Mouse (Mus musculus): ENCODE data around the gene Alox8.
A peak's percentile ranks its signal among the peaks of the same experiment; 100 is the strongest.

The Alox8 gene

DNA sequence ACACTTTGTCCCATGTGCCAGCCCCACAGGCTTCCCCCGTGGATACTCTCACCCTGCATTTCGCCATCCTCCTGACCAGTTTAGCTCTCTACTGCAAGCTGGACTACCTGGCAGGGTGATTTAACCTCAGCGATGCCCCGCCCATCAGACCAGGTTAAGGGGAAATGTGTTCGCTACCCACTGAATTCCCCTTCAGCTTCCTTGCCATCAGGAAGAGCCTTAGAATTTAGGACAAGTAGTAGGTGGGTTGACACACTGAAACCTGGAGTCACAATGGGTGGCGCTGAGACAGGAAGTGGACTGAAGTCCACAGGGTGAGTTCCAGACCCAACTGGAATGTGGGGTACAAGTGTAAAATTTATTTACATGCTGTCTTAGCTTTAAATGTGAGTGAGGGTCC is at the start of gene Alox8:
Alox8 (minus strand) TSS at position 101 of the 400 bp plus-strand sequence.
- DNase-seq (ENCODE audit: low spot score in 2 of 2), result no peak

- DNase-seq (ENCODE audit: low spot score in 2 of 2), result no peak
Measured at GRCm38 (mm10) chr11:69245643-69246042, 48.0 kb upstream of the Alox8 start.

DNA sequence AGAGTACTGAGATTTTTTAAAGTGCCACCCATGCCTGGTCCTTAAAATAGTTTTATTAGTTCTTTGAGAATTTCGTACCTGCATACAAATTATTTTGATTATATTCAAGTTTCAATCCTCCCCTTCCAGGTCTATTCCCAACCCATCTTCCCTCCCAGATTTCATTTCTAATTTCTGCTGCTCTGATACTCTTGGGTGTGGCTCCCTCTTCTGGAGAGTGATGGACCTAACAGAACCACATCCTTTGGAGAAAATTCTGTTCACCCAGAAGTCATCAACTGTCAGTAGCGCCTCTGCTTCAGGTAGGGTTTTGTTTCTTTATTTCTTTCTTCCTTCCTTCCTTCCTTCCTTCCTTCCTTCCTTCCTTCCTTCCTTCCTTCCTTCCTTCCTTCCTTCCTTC is 47.3 kb upstream of the Alox8 start:
- no peak for DNase-seq (ENCODE audit: low spot score in 2 of 2)

- DNase-seq (ENCODE audit: low spot score in 2 of 2), result no peak
Measured at GRCm38 (mm10) chr11:69236926-69237260, 39.2 kb upstream of the Alox8 start, which contains the start of gene Gucy2e. Gucy2e (minus strand) TSS chr11:69237036.

GRCm38 (mm10) chr11:69236061-69236925 is 38.6 kb upstream of the Alox8 start:
- no peak for DNase-seq (ENCODE audit: low spot score in 2 of 2)

DNA sequence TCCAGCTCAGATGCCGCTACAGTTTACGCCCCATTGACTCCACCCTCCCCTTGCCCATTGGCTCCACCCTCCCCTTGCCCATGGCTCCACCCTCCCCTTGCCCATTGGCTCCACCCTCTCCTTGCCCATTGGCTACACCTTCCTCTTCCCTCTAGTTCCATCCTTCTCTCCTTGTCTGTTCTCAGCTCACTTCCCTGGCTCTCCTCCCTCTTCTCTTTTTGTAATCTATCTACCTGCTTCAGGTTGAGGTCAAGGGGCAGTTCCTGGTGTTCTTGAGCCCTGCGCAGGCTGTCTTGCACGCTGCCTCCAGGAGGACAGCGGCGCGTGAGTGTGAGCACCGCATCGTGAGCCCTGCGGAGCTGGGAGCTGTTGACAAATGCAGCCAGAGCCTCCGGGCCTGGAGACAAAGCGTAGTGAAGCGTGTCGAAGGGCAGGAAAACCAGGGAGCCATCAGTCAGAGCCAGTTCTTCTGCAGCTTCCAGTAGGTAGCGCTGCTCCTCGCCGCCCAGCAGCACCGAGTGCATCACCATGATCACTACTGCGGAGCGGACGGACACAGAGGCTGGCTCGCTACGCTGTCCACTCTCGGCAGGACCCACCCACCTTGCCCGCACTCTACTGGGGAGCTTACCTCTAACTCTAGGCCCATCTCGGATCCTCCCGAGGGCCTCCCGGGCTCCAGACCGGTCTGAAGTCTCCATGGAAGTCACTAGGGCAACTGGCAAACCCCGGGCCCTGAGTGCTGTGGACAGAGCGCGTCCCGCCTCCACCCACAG is 37.8 kb upstream of the Alox8 start:
- peak; percentile 20 to 68 for DNase-seq (ENCODE audit: low spot score in 2 of 2)

GRCm38 (mm10) chr11:69233141-69233540 is 35.5 kb upstream of the Alox8 start:
- no peak for DNase-seq (ENCODE audit: low spot score in 2 of 2)

DNA sequence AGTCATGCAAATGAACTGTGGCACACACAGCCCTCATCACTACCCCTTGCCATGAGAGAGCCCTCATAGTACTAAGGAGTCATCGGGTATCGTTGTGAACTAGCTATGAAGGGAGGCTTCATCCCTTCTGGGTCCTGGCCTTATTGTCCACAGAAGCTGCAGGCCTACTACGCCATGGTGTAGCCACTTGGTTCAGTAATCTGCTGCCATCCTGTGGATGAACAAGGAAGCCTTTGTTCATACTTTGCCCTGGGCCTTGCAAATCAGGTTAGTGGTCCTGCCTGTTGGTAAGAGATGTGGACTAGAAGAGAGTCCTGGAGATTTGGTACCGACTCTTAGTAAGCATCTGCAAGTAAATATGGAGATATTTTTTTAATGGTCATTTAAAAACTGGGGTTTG is 32.8 kb upstream of the Alox8 start:
- no peak for DNase-seq (ENCODE audit: low spot score in 2 of 2)

DNA sequence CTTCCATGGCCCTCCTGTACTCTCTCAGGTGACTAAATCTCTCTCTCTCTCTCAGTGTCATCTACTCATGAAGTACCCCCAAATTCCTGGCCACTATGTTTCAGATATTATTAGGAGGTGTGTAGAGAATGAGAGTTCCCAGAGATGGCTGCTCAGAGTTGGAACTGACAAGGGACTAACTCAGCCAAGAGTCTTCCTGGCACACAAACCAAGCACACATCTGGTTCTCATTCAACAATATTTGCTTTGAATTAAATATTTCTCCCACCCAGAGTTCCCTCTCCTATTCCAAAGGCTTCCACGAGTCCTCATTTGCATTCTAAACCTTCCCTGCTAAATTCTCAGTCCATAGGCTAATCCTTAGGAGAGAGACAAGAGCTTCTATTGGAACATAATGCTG is 28.1 kb upstream of the Alox8 start:
- no peak for DNase-seq (ENCODE audit: low spot score in 2 of 2)

DNA sequence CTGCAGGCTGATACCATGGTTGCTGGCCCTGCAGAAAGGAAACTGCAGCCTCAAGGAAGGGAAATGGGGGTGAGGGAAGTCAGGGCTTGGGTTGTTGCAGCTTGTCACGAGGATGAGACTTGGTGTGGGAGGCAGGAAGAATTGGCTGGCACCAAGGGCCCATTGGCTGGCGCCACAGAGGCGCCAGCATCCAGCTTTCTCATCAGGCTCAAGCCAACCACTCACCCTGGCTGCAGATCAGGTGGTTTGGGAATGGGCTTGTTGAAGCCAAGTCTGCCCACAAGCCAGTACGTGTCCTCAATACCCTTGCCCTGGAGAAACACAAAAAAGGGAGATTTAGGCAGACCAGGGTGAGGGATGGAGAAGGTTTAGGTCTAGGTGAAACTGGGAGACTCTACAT is 25.5 kb upstream of the Alox8 start:
- no peak for DNase-seq (ENCODE audit: low spot score in 2 of 2)

DNA sequence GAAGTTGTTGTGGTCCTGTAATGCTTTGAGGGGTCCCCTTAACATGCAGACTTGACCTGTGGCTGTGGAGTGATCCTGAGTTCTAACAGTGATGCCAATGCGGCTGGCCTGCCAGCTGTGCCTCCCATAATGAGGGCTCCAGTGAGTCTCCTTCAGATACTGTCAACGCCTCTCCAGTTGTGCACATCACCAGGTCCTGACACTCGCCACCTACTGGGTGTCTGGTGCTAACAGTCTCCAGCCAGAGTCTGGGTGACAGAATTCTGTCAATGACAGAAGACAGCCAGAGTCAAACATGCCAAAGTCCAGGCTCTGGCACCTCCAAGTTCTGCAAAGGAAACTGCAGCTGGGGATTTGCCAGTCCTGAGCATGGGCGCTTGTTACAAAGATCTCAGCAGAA is 23.4 kb upstream of the Alox8 start:
- DNase-seq (ENCODE audit: low spot score in 2 of 2), result no peak

DNA sequence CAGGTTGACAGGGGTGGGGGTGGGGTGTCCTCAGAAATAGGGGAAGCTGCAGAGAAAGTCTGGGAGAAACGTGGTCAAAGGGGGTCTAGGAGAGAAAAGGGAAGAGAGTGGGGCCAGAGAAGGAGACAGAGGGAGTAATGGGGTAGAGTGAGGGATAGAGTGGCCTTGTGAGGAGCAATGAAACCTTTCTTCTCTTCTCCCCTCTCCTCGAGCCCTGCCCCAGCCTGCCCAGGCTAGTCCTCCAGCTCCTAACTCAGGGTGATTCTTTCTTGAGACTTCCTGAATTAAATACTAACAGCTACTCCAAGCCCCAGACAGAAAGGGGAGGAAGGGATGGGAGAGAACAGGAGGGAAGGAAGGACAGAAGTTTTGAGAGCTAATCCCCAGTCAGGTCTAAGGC is 21.0 kb upstream of the Alox8 start:
- no peak for DNase-seq (ENCODE audit: low spot score in 2 of 2)

DNA sequence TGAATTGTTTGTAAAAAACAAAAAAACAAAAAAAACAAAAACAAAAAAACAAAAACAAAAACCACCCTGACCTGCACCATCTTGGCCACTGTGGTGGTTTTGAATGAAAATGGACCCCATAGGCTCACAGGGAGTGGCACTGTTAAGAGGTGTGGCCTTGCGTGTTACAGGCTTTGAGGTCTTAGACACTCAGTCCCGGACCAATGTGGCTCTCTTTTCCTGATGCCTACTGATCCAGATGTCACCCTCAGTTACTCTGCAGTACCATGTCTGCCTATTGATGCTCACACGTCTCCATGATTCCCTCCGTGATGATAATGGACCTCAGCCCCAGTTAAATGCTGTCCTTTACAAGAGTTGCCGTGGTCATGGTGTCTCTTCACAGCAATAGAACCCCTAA is 19.8 kb upstream of the Alox8 start:
- DNase-seq (ENCODE audit: low spot score in 2 of 2), result no peak

DNA sequence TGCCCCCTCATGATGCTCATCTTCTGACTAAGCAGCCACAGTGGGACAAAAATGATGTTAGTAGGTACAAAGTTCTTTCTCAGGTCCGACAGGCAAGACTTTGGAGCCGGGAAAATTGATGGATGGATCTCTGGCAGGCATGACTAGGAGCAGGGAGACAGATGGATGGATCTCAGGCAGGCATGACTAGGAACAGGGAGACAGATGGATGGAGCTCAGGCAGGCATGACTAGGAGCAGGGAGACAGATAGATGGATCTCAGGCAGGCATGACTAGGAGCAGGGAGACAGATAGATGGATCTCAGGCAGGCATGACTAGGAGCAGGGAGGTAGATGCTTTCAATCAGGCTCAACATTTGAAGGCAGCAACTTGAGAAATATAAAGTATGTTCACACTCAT is 13.8 kb upstream of the Alox8 start:
- no peak for DNase-seq (ENCODE audit: low spot score in 2 of 2)

- no peak for DNase-seq (ENCODE audit: low spot score in 2 of 2)
Measured at GRCm38 (mm10) chr11:69202469-69203230, 5.0 kb upstream of the Alox8 start.

- no peak for DNase-seq (ENCODE audit: low spot score in 2 of 2)
Measured at GRCm38 (mm10) chr11:69200231-69200630, 2.6 kb upstream of the Alox8 start.

- DNase-seq (ENCODE audit: low spot score in 2 of 2), result no peak
Measured at GRCm38 (mm10) chr11:69199251-69199650, 1.6 kb upstream of the Alox8 start.

GRCm38 (mm10) chr11:69197194-69197593 is 449 bp downstream of the Alox8 start:
- no peak for DNase-seq (ENCODE audit: low spot score in 2 of 2)

DNA sequence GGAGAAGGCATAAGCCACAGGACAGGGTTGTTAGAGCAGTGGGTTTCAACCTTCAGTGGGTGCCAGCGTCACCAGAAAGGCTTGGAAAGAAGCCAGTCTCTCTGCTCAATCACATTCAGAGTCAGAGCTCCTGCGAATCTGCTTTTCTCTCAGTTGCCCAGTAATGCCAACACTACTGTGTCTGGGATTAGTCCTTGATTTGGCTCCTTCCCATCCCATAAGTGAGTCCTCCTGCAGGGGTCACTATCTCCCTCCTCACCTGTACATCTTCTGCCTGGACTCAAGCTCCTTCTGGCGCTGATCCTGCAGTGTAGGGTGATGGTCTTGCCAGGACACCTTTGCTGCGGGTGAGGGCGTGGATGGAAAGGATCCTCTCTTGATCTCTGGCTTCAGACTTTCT is 877 bp downstream of the Alox8 start:
- no peak for DNase-seq (ENCODE audit: low spot score in 2 of 2)

DNA sequence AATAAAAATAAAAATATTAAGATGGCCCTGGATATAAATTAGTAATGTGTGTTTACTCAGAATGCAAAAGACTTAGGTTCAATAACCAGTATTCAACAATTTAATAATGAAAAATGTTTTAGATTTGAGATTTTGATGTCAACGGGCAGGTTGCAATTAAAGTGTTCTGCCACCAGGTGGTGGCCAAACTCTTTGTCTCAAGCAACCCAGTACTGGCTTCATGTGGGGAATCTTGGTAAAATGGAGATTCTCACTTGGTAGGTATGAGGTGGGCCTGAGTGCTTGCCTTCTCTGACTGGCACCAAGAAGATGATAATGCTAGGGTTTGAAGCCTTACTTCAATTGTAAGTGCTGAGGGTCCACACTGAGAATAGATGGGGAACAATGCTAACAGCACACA is 4.8 kb downstream of the Alox8 start:
- DNase-seq (ENCODE audit: low spot score in 2 of 2), result peak in 1 of 2 experiments; percentile 42

DNA sequence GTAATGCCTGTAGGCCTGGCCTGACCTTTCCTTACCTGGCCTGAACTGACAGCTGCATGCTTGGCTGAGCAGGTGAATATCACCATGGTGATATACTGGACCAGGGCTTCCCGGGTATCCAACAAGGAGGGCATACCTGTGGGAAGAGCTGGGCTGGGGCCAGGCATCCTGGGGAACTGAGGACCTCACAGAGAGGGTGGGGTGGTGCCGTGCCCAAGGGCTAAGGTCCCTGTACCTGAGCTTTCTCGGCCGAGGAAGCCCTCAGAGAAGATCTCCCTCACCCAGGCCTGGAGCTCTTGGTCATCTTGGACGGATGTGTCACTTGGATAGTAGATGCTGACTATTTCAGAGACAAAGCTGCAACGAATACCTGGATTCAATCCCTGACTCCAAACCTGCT is 11.7 kb downstream of the Alox8 start:
- DNase-seq (ENCODE audit: low spot score in 2 of 2), result no peak

- DNase-seq (ENCODE audit: low spot score in 2 of 2), result no peak
Measured at GRCm38 (mm10) chr11:69185031-69185430, 12.6 kb downstream of the Alox8 start.

Data from spleen, postnatal 10 days (tissue).